Mouse (Mus musculus) forebrain, postnatal 0 days (tissue): ENCODE measurements around the gene Il12rb2. TPM values are rescaled to one million over a fixed set of nuclear protein-coding genes. Genes with fewer than 3 reads are reported as not detected.

ENCODE experiments used
- ATAC-seq: fragments of 200-750 bp; cut with Nextera tagmentation; 2 replicates; pipeline ENCODE4 v1.8.0; 2017; ENCODE audit warnings: mild to moderate bottlenecking, moderate library complexity
- DNase-seq: peaks from one replicate; pipeline ENCODE4 v3.0.0-alpha.2; 2015
- H3K27ac ChIP-seq: fragments of 300-500 bp; sonication (generic); 2 replicates; pipeline ENCODE4 v1.5.1; 2014; ENCODE audit warnings: low read depth, mild to moderate bottlenecking, antibody characterized with exemption, low read length, moderate library complexity, mixed read lengths
- H3K27me3 ChIP-seq: fragments of 300-500 bp; sonication (generic); 2 replicates; pipeline ENCODE4 v1.6.1; 2014; ENCODE audit warnings: mild to moderate bottlenecking, low read length, mixed read lengths; ENCODE audit not compliant: insufficient read depth
- H3K36me3 ChIP-seq: fragments of 300-500 bp; sonication (generic); 2 replicates; pipeline ENCODE4 v1.6.1; 2014; ENCODE audit warnings: mild to moderate bottlenecking, moderate library complexity; ENCODE audit not compliant: insufficient read depth
- H3K4me1 ChIP-seq: fragments of 300-500 bp; sonication (generic); 2 replicates; pipeline ENCODE4 v1.6.1; 2014; ENCODE audit warnings: antibody characterized with exemption; ENCODE audit not compliant: insufficient read depth
- H3K4me2 ChIP-seq: fragments of 300-500 bp; sonication (generic); 2 replicates; pipeline ENCODE4 v1.6.1; 2014; ENCODE audit warnings: low read depth, mild to moderate bottlenecking, moderate library complexity
- H3K4me3 ChIP-seq: fragments of 300-500 bp; sonication (generic); 2 replicates; pipeline ENCODE4 v1.5.1; 2014; ENCODE audit warnings: low read depth, low read length, mixed read lengths
- H3K9ac ChIP-seq: fragments of 300-500 bp; sonication (generic); 2 replicates; pipeline ENCODE4 v1.6.1; 2014; ENCODE audit warnings: mild to moderate bottlenecking
- H3K9me3 ChIP-seq: fragments of 300-500 bp; sonication (generic); 2 replicates; pipeline ENCODE4 v1.6.1; 2016; ENCODE audit warnings: low read length
- CTCF ChIP-seq: sonication (generic); IDR thresholded peaks from 2 replicates; pipeline ENCODE4 v1.5.1; 2016; ENCODE audit warnings: antibody characterized with exemption, control low read depth, low read depth
- WGBS: fragments of 180-500 bp; shearing (Covaris S2); extraction: QIAGEN DNeasy Blood & Tissue Kit; methylation state at CpG from one replicate; pipeline ENCODE4 v1.1.7; 2014; 5-methylcytosine and 5-hydroxymethylcytosine counted together
- polyA plus RNA-seq: library from polyadenylated mRNA; unstranded; fragments of >200 nt; fragmentation: Nextera tagmentation; extraction: Ambion mirVana; gene quantifications from 2 replicates; pipeline ENCODE4 v1.2.1, GENCODE M21; 2015
- total RNA-seq: library from RNA; depleted of rRNA; stranded (reverse); fragments of >200 nt; gene quantifications from 2 replicates; pipeline ENCODE4 v1.2.3, GENCODE M21; 2014

The Il12rb2 gene
- total and polyA plus RNA-seq, 2 experiments from 2014 or later, result 0.05 to 0.08 TPM

GRCm38 (mm10) chr6:67300300-67300699 is 75.7 kb downstream of the Il12rb2 start:
- no peaks in the 10 kb centered on the region for H3K9me3 ChIP-seq
- H3K4me3 ChIP-seq, result no peak overlapping the region
- H3K4me1 ChIP-seq, result no peaks in the 10 kb centered on the region
- no peaks in the 10 kb centered on the region for H3K27me3 ChIP-seq
- no peak for TF ChIP-seq CTCF
- WGBS, result 77% methylated on average over 4 of the region's 4 CpGs
- no peak overlapping the region for H3K4me2 ChIP-seq
- ATAC-seq (no peak), DNase-seq (no peak)
- H3K27ac ChIP-seq, result no peak overlapping the region
- no peak overlapping the region for H3K9ac ChIP-seq
- H3K36me3 ChIP-seq, result no peaks in the 10 kb centered on the region

- Histone ChIP-seq H3K9me3 (no peaks in the 10 kb centered on the region), H3K4me3 (no peak overlapping the region), H3K4me2 (no peak overlapping the region), H3K36me3 (no peaks in the 10 kb centered on the region), H3K27ac (no peak overlapping the region), H3K4me1 (no peaks in the 10 kb centered on the region), H3K9ac (no peak overlapping the region), H3K27me3 (no peaks in the 10 kb centered on the region)
- no peak for TF ChIP-seq CTCF
- WGBS, result 81% methylated on average over 5 of the region's 5 CpGs
- ATAC-seq (no peak), DNase-seq (no peak)
These were observed 77.2 kb downstream of the Il12rb2 start for GRCm38 (mm10) chr6:67298742-67299141.

- DNase-seq, result no peak
These were observed 79.9 kb downstream of the Il12rb2 start for GRCm38 (mm10) chr6:67296126-67296525.

GRCm38 (mm10) chr6:67292042-67292623 is 83.9 kb downstream of the Il12rb2 start:
- H3K27ac ChIP-seq, result no peak overlapping the region
- no peaks in the 10 kb centered on the region for H3K36me3 ChIP-seq
- WGBS, result 87% methylated on average over 5 of the region's 5 CpGs
- H3K27me3 ChIP-seq, result no peaks in the 10 kb centered on the region
- DNase-seq (no peak), ATAC-seq (no peak)
- no peak for TF ChIP-seq CTCF
- H3K9me3 ChIP-seq, result no peaks in the 10 kb centered on the region
- H3K4me3 ChIP-seq, result no peak overlapping the region
- H3K4me1 ChIP-seq, result no peaks in the 10 kb centered on the region
- H3K4me2 ChIP-seq, result no peak overlapping the region
- H3K9ac ChIP-seq, result no peak overlapping the region

More at GRCm38 (mm10) chr6:67296126-67296525, 79.9 kb downstream of the Il12rb2 start:
- Histone ChIP-seq H3K9ac (no peak overlapping the region), H3K9me3 (no peaks in the 10 kb centered on the region), H3K4me3 (no peak overlapping the region), H3K4me1 (no peaks in the 10 kb centered on the region), H3K36me3 (no peaks in the 10 kb centered on the region), H3K4me2 (no peak overlapping the region), H3K27ac (no peak overlapping the region), H3K27me3 (no peaks in the 10 kb centered on the region)
- ATAC-seq, result no peak
- TF ChIP-seq CTCF, result no peak; the same call in 1 of the 2 replicates
- WGBS, result 74% methylated on average over 5 of the region's 5 CpGs

- no peak for ATAC-seq
- H3K4me2 ChIP-seq, result no peak overlapping the region
- 88% methylated on average over 1 of the region's 1 CpGs for WGBS
- DNase-seq, result no peak
- no peak overlapping the region for H3K27ac ChIP-seq
- H3K36me3 ChIP-seq, result peaks cover 27% of the 10 kb centered on the region
- no peaks in the 10 kb centered on the region for H3K4me1 ChIP-seq
- no peak for TF ChIP-seq CTCF
- H3K9ac ChIP-seq, result no peak overlapping the region
- no peaks in the 10 kb centered on the region for H3K27me3 ChIP-seq
- H3K4me3 ChIP-seq, result no peak overlapping the region
- H3K9me3 ChIP-seq, result no peaks in the 10 kb centered on the region
These were observed 93.1 kb downstream of the Il12rb2 start for GRCm38 (mm10) chr6:67282897-67283296.

- no peak overlapping the region for H3K4me2 ChIP-seq
- no peak overlapping the region for H3K9ac ChIP-seq
- H3K4me1 ChIP-seq, result no peaks in the 10 kb centered on the region
- TF ChIP-seq CTCF, result no peak
- H3K36me3 ChIP-seq, result peaks cover 32% of the 10 kb centered on the region
- no peak overlapping the region for H3K4me3 ChIP-seq
- H3K27me3 ChIP-seq, result no peaks in the 10 kb centered on the region
- ATAC-seq, result no peak
- no peak for DNase-seq
- 94% methylated on average over 9 of the region's 9 CpGs for WGBS
- H3K27ac ChIP-seq, result no peak overlapping the region
- no peaks in the 10 kb centered on the region for H3K9me3 ChIP-seq
These were observed 94.3 kb downstream of the Il12rb2 start for GRCm38 (mm10) chr6:67281614-67282197.

- no peaks in the 10 kb centered on the region for H3K4me1 ChIP-seq
- H3K4me3 ChIP-seq, result no peak overlapping the region
- H3K9me3 ChIP-seq, result no peaks in the 10 kb centered on the region
- H3K27me3 ChIP-seq, result no peaks in the 10 kb centered on the region
- peaks cover 33% of the 10 kb centered on the region for H3K36me3 ChIP-seq
- no peak for DNase-seq
- no peak for ATAC-seq
- H3K9ac ChIP-seq, result no peak overlapping the region
- H3K4me2 ChIP-seq, result no peak overlapping the region
- WGBS, result 85% methylated on average over 5 of the region's 5 CpGs
- no peak overlapping the region for H3K27ac ChIP-seq
- no peak for TF ChIP-seq CTCF
These were observed 98.0 kb downstream of the Il12rb2 start for GRCm38 (mm10) chr6:67277944-67278343.
